Mouse (Mus musculus) spleen, adult 2 months (tissue): ENCODE data around the gene Ncor2.

Experiments used
- CTCF ChIP-seq: fragments of 200-500 bp; IDR thresholded peaks from 2 replicates; pipeline ENCODE4 v1.5.1; 2011; ENCODE audit warnings: mild to moderate bottlenecking, inconsistent platforms; ENCODE audit not compliant: insufficient read depth, insufficient read length, insufficient replicate concordance; ENCODE audit errors: extremely low read depth
- POLR2A ChIP-seq: fragments of 200-500 bp; IDR thresholded peaks from 2 replicates; pipeline ENCODE4 v1.6.1; 2011; ENCODE audit warnings: low read depth, low read length, inconsistent platforms

DNA sequence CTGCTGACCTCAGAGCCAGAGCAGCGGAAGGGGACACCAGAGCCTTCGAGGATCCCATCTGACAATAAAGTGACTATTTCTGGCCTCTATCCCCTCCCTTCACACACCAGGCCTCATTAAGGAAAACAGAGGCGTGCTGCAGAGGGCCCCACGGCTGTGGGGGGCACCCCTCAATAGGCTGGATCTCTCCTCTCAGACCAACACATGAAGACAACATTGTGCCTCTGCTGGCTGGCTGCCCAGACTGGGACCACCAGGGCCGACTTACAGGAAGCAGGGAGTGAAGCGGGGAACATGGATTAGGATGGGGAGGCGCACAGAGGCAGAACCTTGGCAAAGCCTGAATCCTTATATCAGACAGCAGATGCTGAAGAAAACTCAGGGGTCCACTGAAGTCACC lies 76.1 kb downstream of the Ncor2 start:
- TF ChIP-seq POLR2A (no peak), CTCF (no peak)
